Mouse (Mus musculus) limb, embryonic 13.5 days (tissue): ENCODE measurements at regions not wholly inside any gene's neighbourhood (a gene's known extent, or its start where the extent isn't known, plus 50 kb on each side); places are given as distances from the start of the nearest gene placed in this dataset.

Experiments
- ATAC-seq: fragments of 200-750 bp; cut with Nextera tagmentation; 2 replicates; pipeline ENCODE4 v1.8.0; 2017; ENCODE audit warnings: low read depth, moderate number of reproducible peaks, moderate TSS enrichment; ENCODE audit not compliant: low FRiP score
- H3K27ac ChIP-seq: fragments of 300-500 bp; sonication (generic); 2 replicates; pipeline ENCODE4 v1.5.1; 2015; ENCODE audit warnings: inconsistent platforms, mild to moderate bottlenecking, moderate library complexity
- H3K27me3 ChIP-seq: fragments of 300-500 bp; sonication (generic); 2 replicates; pipeline ENCODE4 v1.6.1; 2015; ENCODE audit warnings: mild to moderate bottlenecking, inconsistent platforms
- H3K36me3 ChIP-seq: fragments of 300-500 bp; sonication (generic); 2 replicates; pipeline ENCODE4 v1.6.1; 2015; ENCODE audit warnings: inconsistent platforms, mild to moderate bottlenecking, moderate library complexity
- H3K4me1 ChIP-seq: fragments of 300-500 bp; sonication (generic); 2 replicates; pipeline ENCODE4 v1.6.1; 2015; ENCODE audit warnings: inconsistent platforms
- H3K4me2 ChIP-seq: fragments of 300-500 bp; sonication (generic); replicated peaks from 2 replicates; pipeline ENCODE4 v1.6.1; 2015; ENCODE audit warnings: inconsistent platforms, mild to moderate bottlenecking, moderate library complexity
- H3K4me3 ChIP-seq: fragments of 300-500 bp; sonication (generic); 2 replicates; pipeline ENCODE4 v1.5.1; 2015; ENCODE audit warnings: moderate library complexity, mild to moderate bottlenecking, inconsistent platforms
- H3K9ac ChIP-seq: fragments of 300-500 bp; sonication (generic); 2 replicates; pipeline ENCODE4 v1.6.1; 2015; ENCODE audit warnings: mild to moderate bottlenecking, inconsistent platforms
- H3K9me3 ChIP-seq: fragments of 300-500 bp; sonication (generic); 2 replicates; pipeline ENCODE4 v1.6.1; 2016; ENCODE audit warnings: inconsistent platforms
- WGBS: fragments of 180-500 bp; shearing (Covaris S2); methylation state at CpG from one replicate; pipeline ENCODE4 v1.1.7; 2015; 5-methylcytosine and 5-hydroxymethylcytosine counted together

DNA sequence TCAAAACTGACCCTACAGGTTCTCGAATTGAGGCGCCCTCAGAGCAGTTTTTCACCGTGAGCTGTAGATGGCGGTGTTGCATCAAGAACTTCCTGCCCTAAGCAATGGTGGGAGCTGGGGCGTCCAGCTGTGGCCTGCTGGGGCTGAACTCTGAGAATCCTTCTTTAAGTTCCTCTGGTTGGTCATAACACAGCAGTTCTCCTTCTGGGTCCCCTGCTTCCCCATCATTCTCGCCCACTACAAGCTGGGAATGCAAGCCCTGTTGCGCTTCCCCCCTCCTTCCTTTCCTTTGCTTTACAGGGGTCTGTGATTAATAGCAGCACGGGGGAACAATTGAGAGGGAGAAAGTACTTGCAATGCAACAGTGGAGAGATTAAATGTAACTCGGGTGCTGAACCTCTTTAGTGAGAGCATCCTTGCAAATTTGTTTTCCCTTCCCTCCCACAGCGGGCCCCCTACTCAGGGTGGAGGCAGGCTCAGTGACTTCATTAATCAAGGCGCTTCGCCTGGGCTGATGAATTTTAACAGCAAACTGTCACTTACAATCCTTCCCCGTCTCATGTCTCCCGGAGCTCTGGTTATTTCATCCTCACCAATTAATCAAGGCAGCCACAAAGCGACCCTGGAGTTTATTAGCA, 794.3 kb upstream of the Api5 start:
- no peaks in the 10 kb centered on the region for H3K36me3 ChIP-seq
- H3K4me1 ChIP-seq: peaks cover 4% of the 10 kb centered on the region
- peak overlapping the region; percentile 51; the same call in 1 of the 2 replicates for H3K9ac ChIP-seq
- H3K27ac ChIP-seq: no peak overlapping the region
- 2% methylated on average over 15 of the region's 15 CpGs for WGBS
- peak overlapping the region; percentile 32 for H3K4me3 ChIP-seq
- peak overlapping the region; percentile 61 for H3K4me2 ChIP-seq
- 0 out of 2 replicates have a peak, but pooled peaks cover 3% of the 10 kb centered on the region for H3K27me3 ChIP-seq
- ATAC-seq: peak; percentile 92
- H3K9me3 ChIP-seq: no peaks in the 10 kb centered on the region

DNA sequence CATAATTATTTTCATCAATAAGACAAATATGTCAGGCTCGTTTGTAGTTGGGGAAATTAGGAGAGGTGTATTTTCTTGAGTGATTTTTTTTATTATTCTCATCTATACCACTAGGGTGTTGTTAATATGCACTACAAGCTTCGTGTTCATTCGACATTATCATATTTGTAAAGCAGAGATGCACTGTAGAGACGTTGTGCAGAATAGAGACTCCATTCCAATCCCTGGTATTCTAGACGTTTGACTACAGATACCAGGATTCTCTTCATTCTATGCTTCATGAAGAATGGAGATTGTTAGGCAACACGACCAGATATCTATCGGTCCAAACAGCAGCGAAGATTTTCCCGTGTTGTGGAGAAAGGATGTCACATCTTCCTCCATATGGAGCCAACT, 793.8 kb upstream of the Api5 start:
- Histone ChIP-seq H3K27me3 (0 out of 2 replicates have a peak, but pooled peaks cover 3% of the 10 kb centered on the region), H3K4me2 (peak overlapping the region; percentile 61; the same call in 1 of the 2 replicates), H3K9ac (no peak overlapping the region), H3K27ac (no peak overlapping the region), H3K9me3 (no peaks in the 10 kb centered on the region), H3K4me1 (peaks cover 4% of the 10 kb centered on the region), H3K4me3 (no peak overlapping the region), H3K36me3 (no peaks in the 10 kb centered on the region)
- ATAC-seq: peak; percentile 44
- WGBS: 25% methylated on average over 9 of the region's 9 CpGs

DNA sequence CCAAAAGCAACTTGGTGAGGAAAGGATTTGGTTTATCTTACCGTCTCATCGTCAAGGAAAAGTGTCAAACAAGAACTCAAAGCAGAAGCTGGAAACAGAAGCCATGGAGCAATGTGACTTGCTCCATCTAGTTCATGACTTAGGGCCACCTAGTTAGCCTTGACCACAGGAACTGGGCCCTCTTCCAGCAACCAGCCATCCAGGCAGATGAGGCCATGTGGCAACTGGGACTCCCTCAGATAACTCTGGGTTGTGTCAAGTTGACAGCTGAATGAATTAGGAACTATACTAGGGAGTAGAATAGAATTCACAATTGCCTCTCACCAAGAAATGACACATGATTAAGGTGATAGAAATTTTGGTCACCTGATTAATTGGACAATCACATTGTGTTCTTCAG, 791.5 kb upstream of the Api5 start:
- 0 out of 2 replicates have a peak, but pooled peaks cover 3% of the 10 kb centered on the region for H3K27me3 ChIP-seq
- ATAC-seq: no peak
- H3K9ac ChIP-seq: no peak overlapping the region
- H3K36me3 ChIP-seq: no peaks in the 10 kb centered on the region
- H3K4me1 ChIP-seq: peaks cover 4% of the 10 kb centered on the region
- H3K27ac ChIP-seq: no peak overlapping the region
- no peak overlapping the region for H3K4me3 ChIP-seq
- H3K9me3 ChIP-seq: no peaks in the 10 kb centered on the region
- WGBS: 91% methylated on average over 2 of the region's 2 CpGs
- no peak overlapping the region for H3K4me2 ChIP-seq

DNA sequence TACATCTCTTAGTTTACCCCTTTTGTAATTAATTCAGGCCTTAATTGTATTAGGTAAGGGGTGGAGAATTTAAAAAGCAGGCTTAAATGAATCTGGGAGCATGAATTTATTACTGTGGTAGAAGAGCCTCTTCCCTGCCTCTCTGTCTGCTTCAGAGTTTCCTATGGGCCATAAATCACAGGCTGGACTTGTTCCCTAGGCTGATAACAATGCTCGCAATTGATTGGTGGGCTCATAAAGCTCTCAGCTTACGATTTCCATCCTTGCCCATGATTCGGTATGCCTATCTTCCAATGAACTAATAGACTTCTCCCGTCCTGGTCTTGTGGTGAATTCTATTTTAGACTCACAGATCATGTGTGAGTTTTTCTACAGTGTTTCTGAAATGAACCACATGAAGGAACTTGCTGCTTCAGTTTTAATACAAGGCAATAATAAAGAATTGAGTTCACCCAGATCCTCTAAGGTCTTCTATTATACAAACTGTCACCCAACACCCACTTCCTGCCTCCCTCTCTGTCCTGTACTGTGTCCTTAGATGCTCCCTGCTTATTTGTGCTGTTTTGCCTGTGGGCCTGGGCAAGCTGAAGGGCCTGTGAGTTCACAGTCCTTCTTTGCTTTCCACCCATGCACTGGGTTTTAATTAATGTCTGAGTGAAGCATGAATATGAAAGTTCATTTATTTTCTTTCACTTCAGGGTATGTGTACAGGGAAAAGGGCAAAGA, 772.4 kb upstream of the Api5 start:
- no peaks in the 10 kb centered on the region for H3K9me3 ChIP-seq
- no peak for ATAC-seq
- H3K27me3 ChIP-seq: no peaks in the 10 kb centered on the region
- no peaks in the 10 kb centered on the region for H3K36me3 ChIP-seq
- no peak overlapping the region for H3K9ac ChIP-seq
- no peak overlapping the region for H3K4me2 ChIP-seq
- no peak overlapping the region for H3K27ac ChIP-seq
- no peaks in the 10 kb centered on the region for H3K4me1 ChIP-seq
- no peak overlapping the region for H3K4me3 ChIP-seq
- WGBS: 30% methylated on average over 4 of the region's 4 CpGs
